Mouse (Mus musculus): ENCODE measurements around the gene Gucy1b1. TPM values are rescaled to one million over a fixed set of nuclear protein-coding genes. Genes with fewer than 3 reads are reported as not detected.
A peak's percentile ranks its signal among the peaks of the same experiment; 100 is the strongest.

The Gucy1b1 gene
- 1 to 10 TPM; 3.9 to 4.2 TPM for total RNA-seq (2021)
- long read RNA-seq, experiment 1, partial matches to known transcripts, result 1 of 3 reads
- long read RNA-seq, experiment 1, other reads (novel, unspliced or antisense), result 0 of 3 reads
- long read RNA-seq, experiment 2, result 0 reads

DNA sequence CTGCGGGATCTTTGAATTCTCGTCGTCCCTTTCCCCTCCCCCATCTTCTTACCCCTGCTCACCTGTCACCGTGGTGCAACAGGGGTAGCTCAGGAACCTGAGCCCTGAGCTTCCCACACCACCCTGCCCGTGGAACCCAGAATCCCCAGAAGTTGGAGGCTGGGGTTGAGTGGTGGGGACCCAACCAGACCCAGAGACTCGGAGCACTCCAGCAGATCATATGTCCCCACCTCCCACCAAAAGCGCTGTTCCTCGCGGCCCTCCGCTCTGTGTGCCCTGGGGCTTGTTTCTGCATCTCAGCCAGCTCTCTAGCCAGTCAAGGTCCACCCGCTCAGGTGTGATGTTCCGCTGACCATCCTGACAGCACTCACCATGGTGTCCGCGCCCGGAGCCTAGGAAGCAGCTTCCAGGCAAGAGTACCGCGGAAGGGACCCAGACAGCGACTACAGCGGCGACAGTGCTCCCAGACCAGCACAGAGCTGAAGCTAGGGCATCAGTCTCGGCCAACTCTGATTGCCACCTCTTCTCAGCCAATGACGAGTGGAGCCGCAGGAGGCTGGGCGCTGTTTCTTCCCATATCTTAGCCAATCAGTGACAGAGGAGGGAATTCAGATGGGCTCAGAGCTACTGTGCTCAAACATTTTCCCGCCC, at the start of gene Gucy1b1:
Gene Gucy1b1 (minus strand): TSS at position 489 of the 651 bp plus-strand sequence.
- intact Hi-C loops (cut with DNase I), result no loop called here
- peak; percentile 29 to 49 for DNase-seq

DNA sequence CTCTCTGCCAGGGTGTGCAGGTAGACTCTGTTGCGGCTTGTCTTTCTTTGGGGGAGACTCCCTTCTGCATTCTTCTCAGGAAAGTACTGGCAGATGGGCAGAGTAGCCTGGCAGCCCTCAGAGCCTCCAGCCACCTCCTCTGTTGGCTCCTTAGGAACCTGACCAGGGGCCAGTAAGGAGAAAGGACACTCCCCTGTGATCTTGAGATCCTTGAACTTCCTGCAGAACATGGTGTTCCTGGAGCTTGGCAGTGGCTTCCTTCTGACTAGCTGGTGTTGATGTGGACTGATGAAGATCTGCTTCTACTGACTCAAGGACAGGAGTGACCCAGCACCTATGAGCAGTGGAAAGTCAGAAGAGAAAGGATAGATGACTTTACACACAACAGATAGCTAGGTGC, 44.4 kb upstream of the Gucy1b1 start:
- DNase-seq, result no peak
- intact Hi-C loops (cut with DNase I), result no loop called here

DNA sequence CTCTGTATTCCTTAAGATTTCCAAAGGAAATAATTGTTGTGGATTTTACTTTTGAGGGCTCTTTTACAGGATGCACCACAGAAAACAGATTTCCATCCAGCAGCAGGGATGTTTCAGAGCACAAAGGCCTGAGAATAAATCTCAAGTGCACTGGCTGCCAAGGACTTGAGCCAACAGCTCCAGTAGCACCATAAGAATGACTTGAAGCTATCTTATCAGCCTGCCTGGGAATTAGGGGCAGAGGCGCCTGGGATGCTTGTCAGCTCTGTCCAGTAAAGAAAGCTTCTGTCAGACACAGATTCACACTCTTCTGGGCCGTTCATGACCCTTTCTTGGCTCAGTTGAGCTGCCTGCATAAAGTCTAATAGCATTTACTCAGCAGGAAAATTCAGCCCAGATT, 38.0 kb upstream of the Gucy1b1 start:
- intact Hi-C loops (cut with DNase I), result no loop called here
- no peak for DNase-seq

DNA sequence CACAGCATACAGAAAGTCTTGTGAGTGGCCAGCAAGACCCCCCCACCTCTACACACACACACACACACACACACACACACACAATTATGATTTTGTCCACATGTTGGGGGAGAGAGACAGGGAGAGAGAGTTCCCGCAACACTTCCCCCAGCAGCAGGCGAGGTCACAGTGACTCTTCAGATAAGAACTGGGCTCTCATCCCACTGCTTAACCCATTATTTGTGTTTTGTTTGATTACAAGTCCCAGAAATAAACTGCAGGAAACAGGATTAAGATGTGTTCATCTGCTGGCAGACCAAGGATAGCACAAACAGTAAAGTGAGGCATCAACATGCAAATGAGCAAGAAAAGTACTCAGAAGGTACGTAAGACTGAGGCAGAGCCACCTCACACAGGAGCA, 37.5 kb upstream of the Gucy1b1 start:
- intact Hi-C loops (cut with DNase I), result no loop called here
- DNase-seq, result no peak

DNA sequence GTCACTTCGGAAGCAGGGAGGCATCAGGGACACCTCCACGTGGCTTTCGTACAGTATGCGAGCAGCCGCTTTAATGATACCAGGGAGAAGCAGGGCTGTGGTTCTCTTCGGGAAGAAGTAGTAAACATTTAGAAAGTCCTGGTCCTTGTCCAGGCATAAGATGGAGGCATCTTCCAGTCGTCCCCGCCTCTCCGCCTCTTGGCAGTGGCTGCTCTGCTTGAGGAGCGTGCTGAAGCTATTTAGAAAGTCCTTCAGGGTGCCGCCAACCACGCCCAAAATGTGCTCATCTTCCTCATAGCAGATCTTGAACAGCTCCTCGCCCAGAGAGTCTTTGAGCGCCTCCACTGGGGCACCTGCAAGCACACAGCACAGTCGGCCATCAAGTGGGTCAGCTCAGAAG, 34.5 kb upstream of the Gucy1b1 start:
- intact Hi-C loops (cut with DNase I), result no loop called here
- DNase-seq, result no peak

DNA sequence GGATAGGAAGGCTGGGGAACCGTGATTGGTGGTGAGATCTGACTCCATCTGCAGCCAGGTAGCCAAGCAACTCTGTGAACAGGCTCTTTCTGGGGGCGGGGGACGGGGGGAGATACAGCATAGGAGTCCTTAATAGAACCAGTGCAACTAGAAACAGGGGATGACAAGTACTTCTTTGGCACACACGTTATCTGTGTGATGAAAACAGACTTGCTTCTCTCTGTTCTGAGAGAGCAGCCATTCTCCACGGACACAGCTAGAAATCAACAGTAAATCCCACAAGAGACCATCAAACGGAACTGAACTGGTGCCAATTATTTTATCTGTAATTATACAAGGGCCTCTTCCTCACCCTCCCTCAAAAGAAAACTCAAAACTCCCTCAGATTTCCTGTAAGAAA, 29.7 kb upstream of the Gucy1b1 start:
- intact Hi-C loops (cut with DNase I), result no loop called here
- DNase-seq, result no peak

DNA sequence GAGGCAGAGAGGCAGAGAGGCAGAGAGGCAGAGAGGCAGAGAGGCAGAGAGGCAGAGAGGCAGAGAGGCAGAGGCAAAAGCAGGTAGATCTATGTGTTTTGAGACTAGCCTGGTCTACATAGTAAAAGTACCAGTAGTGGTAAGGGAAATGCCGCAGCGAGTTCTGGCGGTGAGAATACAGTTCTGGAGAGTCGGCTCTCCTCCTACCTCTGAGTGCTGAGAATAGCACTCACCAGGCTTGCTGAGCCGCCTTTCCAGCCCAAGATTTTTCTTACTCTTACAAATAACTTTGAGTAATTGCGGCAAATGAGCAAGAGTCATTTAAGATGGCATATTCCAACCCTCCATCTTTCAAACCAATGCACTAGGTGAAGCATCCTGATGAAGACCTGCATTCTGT, 24.6 kb upstream of the Gucy1b1 start:
- intact Hi-C loops (cut with DNase I), result no loop called here
- no peak for DNase-seq

DNA sequence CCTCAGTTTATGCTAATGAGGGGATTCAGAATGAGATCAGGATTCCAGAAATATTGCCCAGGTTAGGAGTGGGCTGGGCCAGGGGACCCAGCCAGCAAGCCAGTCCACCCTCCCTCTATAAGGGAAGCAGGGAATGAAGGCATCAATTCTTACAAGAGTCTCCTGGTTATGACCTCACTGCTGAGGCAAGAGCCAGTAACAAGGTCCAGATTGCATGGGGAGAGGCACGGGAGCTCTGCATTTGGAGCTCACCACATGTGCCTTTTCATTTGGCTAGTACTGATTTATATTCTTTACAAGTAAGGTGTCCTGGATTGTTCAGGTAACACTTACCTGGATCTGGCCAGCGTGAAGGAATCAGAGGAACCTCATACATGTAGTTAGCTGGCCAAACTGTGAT, 22.3 kb upstream of the Gucy1b1 start:
- intact Hi-C loops (cut with DNase I), result no loop called here
- no peak for DNase-seq

DNA sequence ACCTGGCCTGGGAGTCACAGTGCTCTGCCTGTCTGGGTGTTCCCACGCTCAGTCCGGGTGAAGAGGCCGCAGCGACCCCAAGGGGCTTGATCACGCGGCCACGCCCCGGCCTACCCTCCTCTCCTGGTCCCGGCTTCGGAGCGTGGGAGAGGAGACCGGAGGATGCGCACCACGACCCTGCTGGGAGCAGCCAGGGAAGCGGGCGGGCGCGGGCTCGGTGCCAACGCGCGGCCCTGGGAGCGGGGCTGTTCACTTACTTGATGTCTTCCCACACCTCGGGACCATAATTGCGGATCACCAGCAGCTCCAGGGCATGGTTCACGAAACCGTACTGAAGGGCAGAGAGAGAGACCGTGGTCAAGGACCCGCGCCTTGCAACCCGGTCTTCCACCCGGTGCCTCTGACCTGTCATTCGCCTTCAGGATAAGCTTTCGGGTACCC, 728 bp downstream of the Gucy1b1 start:
- peak; percentile 40 for DNase-seq
- intact Hi-C loops (cut with DNase I), result no loop called here

DNA sequence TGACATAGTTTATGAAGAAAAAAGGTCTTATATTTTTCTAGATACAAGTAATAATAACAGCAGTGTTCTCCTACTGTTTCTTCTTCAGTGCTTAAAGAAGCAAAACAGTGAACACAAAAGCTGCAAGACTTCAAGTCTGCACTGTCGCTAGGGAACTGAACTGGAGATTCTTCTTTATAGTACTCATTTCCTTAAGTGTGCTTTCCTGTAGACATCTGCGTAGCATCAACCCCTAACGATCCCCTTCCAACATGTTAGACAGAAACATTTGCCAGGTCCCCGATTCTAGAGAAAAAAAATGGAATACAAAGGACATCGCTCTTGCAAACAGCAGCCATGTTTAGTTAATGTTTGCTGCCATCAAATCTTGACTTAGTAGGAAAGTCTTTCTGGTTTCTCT, 6.7 kb downstream of the Gucy1b1 start:
- intact Hi-C loops (cut with DNase I), result no loop called here
- no peak for DNase-seq

DNA sequence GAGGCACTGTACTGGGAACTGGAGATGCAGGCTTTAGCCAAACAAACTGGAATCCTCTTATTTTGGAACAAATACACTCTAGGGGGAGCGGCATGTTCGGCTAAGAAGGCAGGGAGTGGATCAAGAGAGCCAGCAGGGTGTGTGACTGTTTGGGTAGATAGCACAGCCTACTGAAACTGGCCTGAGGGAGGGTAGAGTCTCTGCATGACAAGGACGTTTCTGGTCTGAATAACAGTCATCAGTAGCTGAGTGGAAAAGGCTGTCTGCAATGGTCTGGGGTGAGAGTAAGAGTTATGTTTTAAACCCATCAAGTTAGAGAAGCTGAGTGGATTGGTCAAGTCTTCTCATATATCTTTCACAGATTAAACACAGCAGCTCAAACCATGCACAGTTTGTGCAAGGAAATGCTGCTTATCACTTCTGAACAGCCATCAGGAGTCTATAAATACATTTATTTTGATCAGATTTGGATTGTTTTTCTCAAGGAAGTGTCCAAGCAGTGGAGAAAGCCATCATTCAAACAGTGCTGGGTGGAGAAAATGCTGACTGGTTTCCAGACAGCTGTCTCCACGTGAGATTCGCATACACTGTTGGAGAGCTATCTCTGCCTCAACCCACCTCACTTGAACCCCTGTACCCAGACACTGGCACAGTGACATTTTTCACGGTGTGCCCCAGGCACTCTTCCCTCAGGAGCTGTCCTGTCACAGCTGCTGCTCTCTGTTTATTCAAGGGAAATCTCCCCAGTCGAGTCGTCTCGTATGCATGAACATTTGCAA, 12.9 kb downstream of the Gucy1b1 start:
- no peak for DNase-seq
- intact Hi-C loops (cut with DNase I), result no loop called here

DNA sequence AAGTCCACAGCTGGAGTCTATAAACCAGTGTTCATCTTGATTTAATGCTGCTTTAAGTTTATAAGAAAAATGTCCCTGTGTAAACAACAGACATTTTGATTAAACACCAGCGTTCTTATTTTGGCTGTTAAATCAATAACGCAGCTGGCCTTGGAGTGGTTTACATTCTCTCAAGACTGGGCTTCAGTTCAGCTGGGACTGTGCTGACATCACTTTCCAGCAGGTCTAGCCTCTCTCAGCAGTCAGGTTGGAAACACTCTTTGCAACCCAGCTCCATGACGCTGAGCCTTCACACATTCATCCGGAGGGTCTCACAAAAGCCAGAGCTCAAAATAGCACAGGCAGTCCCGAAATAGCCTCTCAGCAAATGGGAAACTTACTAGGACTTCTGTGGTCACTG, 17.3 kb downstream of the Gucy1b1 start:
- DNase-seq, result no peak
- intact Hi-C loops (cut with DNase I), result no loop called here

DNA sequence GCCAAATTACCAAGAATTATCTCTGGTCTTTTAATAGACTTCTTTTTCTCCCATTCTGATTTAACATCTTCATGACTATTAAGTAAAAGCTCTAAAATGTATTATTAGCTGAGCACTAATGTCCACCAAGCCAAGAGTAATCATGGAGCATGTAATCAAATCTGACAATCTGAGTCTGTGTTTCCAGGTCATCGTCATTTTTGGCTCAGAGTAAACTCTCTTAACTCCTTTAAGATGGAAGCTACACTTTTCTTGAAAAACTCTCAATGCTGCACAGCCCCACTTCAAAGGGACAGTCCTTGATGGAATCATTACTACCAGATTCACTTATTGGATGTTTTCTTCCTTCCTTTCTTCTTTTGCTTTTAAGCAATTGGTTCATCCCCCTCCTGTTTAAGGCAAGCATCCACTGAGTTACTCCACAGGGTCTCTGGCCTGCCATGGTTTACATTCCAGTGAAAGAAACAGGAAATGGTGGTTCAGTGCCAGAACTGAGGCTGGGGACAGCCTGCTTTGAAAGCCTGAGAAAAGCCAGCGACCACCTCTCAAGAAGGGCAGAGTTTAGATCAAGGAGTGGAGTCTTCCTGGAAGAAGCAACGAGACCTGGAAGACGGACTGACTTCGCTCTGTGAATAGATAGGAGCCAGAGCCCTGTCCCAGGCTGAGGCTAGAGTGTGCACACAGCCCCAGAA, 20.1 kb downstream of the Gucy1b1 start:
- no peak for DNase-seq
- intact Hi-C loops (cut with DNase I), result no loop called here

DNA sequence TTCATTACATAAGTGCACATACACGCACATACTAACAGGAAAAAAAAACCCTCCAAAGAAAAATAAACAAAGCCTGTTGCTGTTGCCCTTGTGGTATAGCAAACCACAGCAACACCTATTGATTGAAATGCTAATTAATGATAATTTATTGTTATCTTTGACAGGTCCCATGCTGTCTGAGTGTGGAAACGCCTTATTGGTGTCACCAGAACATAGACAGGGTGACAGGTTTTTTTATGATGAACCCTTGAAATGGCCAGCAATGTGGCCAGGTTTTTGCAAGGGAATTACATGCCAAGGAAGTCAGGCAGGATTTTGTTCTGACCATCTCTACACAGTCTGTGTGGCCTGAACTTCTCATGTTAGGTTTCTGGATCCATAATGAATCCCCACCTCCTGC, 22.5 kb downstream of the Gucy1b1 start:
- DNase-seq, result no peak
- intact Hi-C loops (cut with DNase I), result no loop called here

DNA sequence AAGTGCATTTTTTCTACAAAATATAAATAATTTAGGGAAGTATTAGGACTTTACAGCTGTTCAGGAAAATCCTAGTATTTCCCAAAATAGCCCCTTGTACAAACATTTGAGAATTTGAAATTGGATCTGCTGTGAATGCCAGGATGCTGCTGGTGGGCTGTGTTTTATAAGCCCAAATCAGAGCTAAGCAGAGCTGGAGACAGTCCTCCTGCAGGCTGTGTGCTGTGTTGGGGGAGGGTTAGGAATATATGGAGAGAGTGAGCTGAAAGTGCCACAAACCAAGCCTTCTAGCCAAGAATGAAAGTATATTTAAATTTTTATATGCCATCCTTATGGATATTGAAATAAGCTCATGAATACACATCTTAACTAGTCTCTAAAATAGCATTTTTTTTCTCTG, 23.0 kb downstream of the Gucy1b1 start:
- intact Hi-C loops (cut with DNase I), result no loop called here
- DNase-seq, result no peak

DNA sequence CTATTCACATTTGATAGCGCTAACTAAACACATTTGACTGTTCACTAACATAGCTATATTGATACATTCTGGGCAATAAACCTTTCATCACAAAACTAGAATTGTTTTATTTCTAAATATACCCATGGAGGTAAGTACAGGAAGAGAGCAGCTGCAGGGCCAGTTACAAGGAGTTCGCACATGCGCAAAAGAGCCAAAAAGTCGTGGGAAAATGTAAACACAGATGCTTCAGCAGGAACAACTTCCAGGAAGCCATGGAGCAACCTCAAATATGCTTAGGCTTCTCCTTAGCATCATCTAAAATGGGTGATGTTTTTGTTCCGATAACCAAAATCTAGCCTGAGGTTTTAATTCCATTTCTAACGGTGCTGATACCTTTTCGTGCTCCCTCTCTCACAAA, 25.8 kb downstream of the Gucy1b1 start:
- no peak for DNase-seq
- intact Hi-C loops (cut with DNase I), result no loop called here

DNA sequence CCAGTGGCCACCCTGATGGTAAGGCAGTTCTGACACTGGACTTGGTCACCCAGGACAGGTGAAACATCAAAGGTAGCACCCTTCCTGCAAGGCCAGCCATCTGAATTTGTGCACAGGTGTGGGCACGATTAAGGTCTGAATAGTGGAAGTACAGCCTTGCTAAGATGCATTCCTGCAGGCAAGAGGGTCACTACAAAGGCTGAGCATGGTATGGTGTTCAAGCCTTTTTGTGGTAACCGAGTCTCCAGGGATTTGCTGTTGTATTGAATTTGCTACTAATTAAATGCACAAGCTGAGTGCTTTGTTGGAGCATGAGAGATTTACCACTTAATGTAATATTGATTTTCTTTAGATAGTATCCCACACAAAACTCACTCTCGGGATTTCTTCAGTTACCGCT, 26.4 kb downstream of the Gucy1b1 start:
- intact Hi-C loops (cut with DNase I), result no loop called here
- DNase-seq, result no peak

DNA sequence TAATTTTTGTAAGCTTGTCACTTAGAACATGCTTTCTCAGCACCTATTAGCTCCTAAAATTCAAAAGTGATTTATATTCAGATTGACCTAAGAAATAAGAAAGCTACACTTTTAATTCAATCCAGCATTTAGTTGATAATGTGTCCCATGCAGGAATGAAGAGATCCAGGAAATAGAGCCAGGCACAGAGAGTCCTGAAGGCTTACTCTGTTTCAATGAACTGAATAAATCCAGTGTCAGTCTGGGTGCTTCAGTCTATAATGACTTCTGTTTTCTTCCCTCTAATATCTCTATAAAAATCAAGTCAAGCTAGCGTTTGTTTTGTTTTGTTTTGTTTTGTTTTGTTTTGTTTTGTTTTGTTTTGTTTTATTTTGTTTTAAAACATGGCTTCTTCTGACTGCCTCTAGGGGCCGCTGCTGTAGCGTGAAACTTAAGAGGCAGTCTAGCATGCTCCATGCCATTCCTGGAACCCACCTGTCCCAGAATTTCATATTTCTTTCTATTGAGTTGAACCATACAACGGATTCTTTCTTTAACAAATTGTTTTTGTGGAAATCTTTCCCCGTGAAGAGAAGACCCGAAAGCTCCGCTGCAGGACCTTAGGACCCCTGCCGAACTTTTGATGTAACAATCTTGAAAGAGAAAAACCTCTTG, 27.3 kb downstream of the Gucy1b1 start:
- peak in 1 of 2 experiments; percentile 6 for DNase-seq
- intact Hi-C loops (cut with DNase I), result loop anchor here (2.0 kb wide), 1 partner anchor 286 kb away; no protein-coding TSS in a partner anchor

DNA sequence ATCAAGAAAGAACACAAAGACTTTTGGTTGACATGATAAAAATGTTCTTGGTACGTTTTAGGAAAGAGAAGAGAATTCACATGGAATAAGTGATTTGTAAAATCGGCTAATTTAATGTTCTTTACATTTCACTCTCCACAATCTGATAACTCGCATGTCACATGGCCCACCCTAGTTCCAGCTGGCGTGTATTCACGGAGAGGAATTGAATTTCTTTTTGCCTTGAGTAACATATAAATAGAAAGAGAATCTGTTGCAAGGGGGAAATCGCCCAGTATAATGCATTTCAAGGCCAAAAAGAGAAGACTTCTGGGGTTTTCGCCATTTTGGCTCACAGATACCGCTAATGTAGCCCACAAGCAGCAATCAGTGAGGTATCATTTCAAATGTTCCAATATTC, 28.4 kb downstream of the Gucy1b1 start:
- intact Hi-C loops (cut with DNase I), result loop anchor here (2.0 kb wide), 1 partner anchor 287 kb away; no protein-coding TSS in a partner anchor

DNA sequence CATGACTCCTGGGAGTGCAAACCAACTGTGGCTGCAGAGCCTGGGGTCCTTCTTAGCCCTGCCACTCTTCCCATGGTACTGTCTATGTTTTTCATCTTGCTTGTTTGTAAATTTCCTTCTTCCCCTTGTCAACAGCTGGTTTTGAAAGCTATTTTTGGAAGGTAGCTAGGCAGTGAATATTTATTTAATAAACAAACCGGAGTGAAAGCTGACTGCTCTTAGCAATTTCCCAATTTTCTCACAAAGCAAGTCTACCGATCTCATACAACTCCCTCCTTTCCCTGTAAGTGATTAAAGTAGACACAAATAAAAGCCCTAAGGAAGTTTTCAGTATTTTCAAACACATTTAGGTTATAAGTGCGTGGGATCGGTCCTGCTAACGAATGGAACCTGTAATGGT, 29.6 kb downstream of the Gucy1b1 start:
- DNase-seq, result no peak
- intact Hi-C loops (cut with DNase I), result no loop called here

More for the DNA sequence above, 28.4 kb downstream of the Gucy1b1 start:
- no peak for DNase-seq

DNA sequence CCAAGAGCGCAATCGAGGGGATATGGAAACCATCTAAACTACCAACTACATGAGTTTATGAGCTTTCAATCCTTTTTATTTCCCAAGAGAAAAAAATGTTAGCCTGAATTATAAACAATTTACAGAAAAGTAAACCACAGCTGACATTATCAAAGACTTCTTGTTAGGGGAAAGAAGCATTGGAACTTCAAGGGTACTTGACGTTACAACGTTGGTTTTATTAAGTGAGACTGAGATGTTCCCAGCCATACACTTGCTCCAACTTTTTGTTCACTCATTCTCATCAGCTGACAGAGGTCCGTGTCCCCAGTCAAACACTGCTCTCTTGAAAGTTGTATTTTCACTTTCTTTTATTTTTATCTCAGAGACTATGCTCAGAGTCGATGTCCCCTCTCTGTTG, 30.8 kb downstream of the Gucy1b1 start:
- no peak for DNase-seq
- intact Hi-C loops (cut with DNase I), result no loop called here

Measured in gastrocnemius, postnatal 36 days (tissue).